Mouse (Mus musculus): ENCODE measurements around the gene Ptar1. TPM values are rescaled to one million over a fixed set of nuclear protein-coding genes. Genes with fewer than 3 reads are reported as not detected.
"Not testable (repeated sequence)": the region's sequence is repeated elsewhere in the genome, so short reads cannot be mapped to it uniquely, and the experiment has no call there.

Gene Ptar1
- polyA plus RNA-seq, 1 experiment from 2014 or later: 15.0 TPM

GRCm38 (mm10) chr19:23664083-23664482 lies 23.1 kb upstream of the Ptar1 start:
- no peak overlapping the region for H3K27ac ChIP-seq (ENCODE audit: low read length)
- no peaks in the 10 kb centered on the region for H3K9me3 ChIP-seq (ENCODE audit: control insufficient read depth, low read depth, low read length)
- ATAC-seq (ENCODE audit: insufficient number of reproducible peaks, insufficient read depth, low FRiP score, low read depth): no peak
- no peak overlapping the region for H3K4me2 ChIP-seq (replicated peaks; ENCODE audit: low read depth, low read length)
- H3K27me3 ChIP-seq (ENCODE audit: control insufficient read depth, insufficient read depth, low read length): no peaks in the 10 kb centered on the region
- WGBS: 88% methylated on average over 7 of the region's 7 CpGs
- no peaks in the 10 kb centered on the region for H3K36me3 ChIP-seq (ENCODE audit: control insufficient read depth, insufficient read depth, low read length)
- H3K9ac ChIP-seq (replicated peaks; ENCODE audit: low read depth, low read length): no peak overlapping the region
- no peak overlapping the region for H3K4me3 ChIP-seq (ENCODE audit: low read depth, low read length)
- no peaks in the 10 kb centered on the region for H3K4me1 ChIP-seq (ENCODE audit: control insufficient read depth, insufficient read depth, low read length)

- H3K4me3 ChIP-seq (ENCODE audit: low read depth, low read length): no peak overlapping the region
- WGBS: 67% methylated on average over 6 of the region's 6 CpGs
Observed at GRCm38 (mm10) chr19:23668142-23668655, 19.0 kb upstream of the Ptar1 start.

GRCm38 (mm10) chr19:23673021-23673420 lies 14.2 kb upstream of the Ptar1 start:
- no peak for ATAC-seq (ENCODE audit: insufficient number of reproducible peaks, insufficient read depth, low FRiP score, low read depth)
- no peaks in the 10 kb centered on the region for H3K27me3 ChIP-seq (ENCODE audit: control insufficient read depth, insufficient read depth, low read length)
- no peak overlapping the region for H3K4me2 ChIP-seq (replicated peaks; ENCODE audit: low read depth, low read length)
- 71% methylated on average over 2 of the region's 2 CpGs for WGBS
- H3K4me1 ChIP-seq (ENCODE audit: control insufficient read depth, insufficient read depth, low read length): no peaks in the 10 kb centered on the region
- no peaks in the 10 kb centered on the region for H3K36me3 ChIP-seq (ENCODE audit: control insufficient read depth, insufficient read depth, low read length)
- no peak overlapping the region for H3K4me3 ChIP-seq (ENCODE audit: low read depth, low read length)
- H3K9me3 ChIP-seq (ENCODE audit: control insufficient read depth, low read depth, low read length): no peaks in the 10 kb centered on the region
- H3K9ac ChIP-seq (replicated peaks; ENCODE audit: low read depth, low read length): no peak overlapping the region
- no peak overlapping the region for H3K27ac ChIP-seq (ENCODE audit: low read length)

More at GRCm38 (mm10) chr19:23668142-23668655, 19.0 kb upstream of the Ptar1 start:
- H3K4me1 ChIP-seq (ENCODE audit: control insufficient read depth, insufficient read depth, low read length): no peaks in the 10 kb centered on the region
- H3K27ac ChIP-seq (ENCODE audit: low read length): no peak overlapping the region
- H3K9me3 ChIP-seq (ENCODE audit: control insufficient read depth, low read depth, low read length): no peaks in the 10 kb centered on the region
- no peak overlapping the region for H3K4me2 ChIP-seq (replicated peaks; ENCODE audit: low read depth, low read length)
- H3K9ac ChIP-seq (replicated peaks; ENCODE audit: low read depth, low read length): no peak overlapping the region
- H3K36me3 ChIP-seq (ENCODE audit: control insufficient read depth, insufficient read depth, low read length): no peaks in the 10 kb centered on the region
- ATAC-seq (ENCODE audit: insufficient number of reproducible peaks, insufficient read depth, low FRiP score, low read depth): no peak
- no peaks in the 10 kb centered on the region for H3K27me3 ChIP-seq (ENCODE audit: control insufficient read depth, insufficient read depth, low read length)

GRCm38 (mm10) chr19:23675656-23676055 lies 11.6 kb upstream of the Ptar1 start:
- H3K27me3 ChIP-seq (ENCODE audit: control insufficient read depth, insufficient read depth, low read length); H3K36me3 ChIP-seq (ENCODE audit: control insufficient read depth, insufficient read depth, low read length); H3K9me3 ChIP-seq (ENCODE audit: control insufficient read depth, low read depth, low read length); H3K4me3 ChIP-seq (ENCODE audit: low read depth, low read length); H3K4me1 ChIP-seq (ENCODE audit: control insufficient read depth, insufficient read depth, low read length); H3K27ac ChIP-seq (ENCODE audit: low read length); H3K4me2 ChIP-seq (replicated peaks; ENCODE audit: low read depth, low read length); H3K9ac ChIP-seq (replicated peaks; ENCODE audit: low read depth, low read length); ATAC-seq (ENCODE audit: insufficient number of reproducible peaks, insufficient read depth, low FRiP score, low read depth): not testable (repeated sequence)
- WGBS: 93% methylated on average over 8 of the region's 8 CpGs

- H3K4me2 ChIP-seq (replicated peaks; ENCODE audit: low read depth, low read length): peak overlapping the region; percentile 59
- no peaks in the 10 kb centered on the region for H3K9me3 ChIP-seq (ENCODE audit: control insufficient read depth, low read depth, low read length)
- H3K4me1 ChIP-seq (ENCODE audit: control insufficient read depth, insufficient read depth, low read length): peaks cover 6% of the 10 kb centered on the region; the same call in 1 of the 2 replicates
- H3K9ac ChIP-seq (replicated peaks; ENCODE audit: low read depth, low read length): peak overlapping the region; percentile 95
- no peaks in the 10 kb centered on the region for H3K27me3 ChIP-seq (ENCODE audit: control insufficient read depth, insufficient read depth, low read length)
- under 1% methylated on average over 14 of the region's 14 CpGs for WGBS
- H3K4me3 ChIP-seq (ENCODE audit: low read depth, low read length): peak overlapping the region; percentile 88
- no peak for ATAC-seq (ENCODE audit: insufficient number of reproducible peaks, insufficient read depth, low FRiP score, low read depth)
- peak overlapping the region; percentile 91 for H3K27ac ChIP-seq (ENCODE audit: low read length)
- no peaks in the 10 kb centered on the region for H3K36me3 ChIP-seq (ENCODE audit: control insufficient read depth, insufficient read depth, low read length)
Observed at GRCm38 (mm10) chr19:23686962-23687295, 300 bp upstream of the Ptar1 start.

- H3K4me2 ChIP-seq (replicated peaks; ENCODE audit: low read depth, low read length): peak overlapping the region; percentile 59
- peaks cover 6% of the 10 kb centered on the region; the same call in 1 of the 2 replicates for H3K4me1 ChIP-seq (ENCODE audit: control insufficient read depth, insufficient read depth, low read length)
- no peaks in the 10 kb centered on the region for H3K36me3 ChIP-seq (ENCODE audit: control insufficient read depth, insufficient read depth, low read length)
- H3K4me3 ChIP-seq (ENCODE audit: low read depth, low read length): peak overlapping the region; percentile 88
- no peaks in the 10 kb centered on the region for H3K27me3 ChIP-seq (ENCODE audit: control insufficient read depth, insufficient read depth, low read length)
- H3K9ac ChIP-seq (replicated peaks; ENCODE audit: low read depth, low read length): peak overlapping the region; percentile 95
- 16% methylated on average over 4 of the region's 4 CpGs for WGBS
- H3K27ac ChIP-seq (ENCODE audit: low read length): no peak overlapping the region
- no peaks in the 10 kb centered on the region for H3K9me3 ChIP-seq (ENCODE audit: control insufficient read depth, low read depth, low read length)
- ATAC-seq (ENCODE audit: insufficient number of reproducible peaks, insufficient read depth, low FRiP score, low read depth): no peak
Observed at GRCm38 (mm10) chr19:23688421-23688946, 1.3 kb downstream of the Ptar1 start.

- Histone ChIP-seq H3K36me3 (ENCODE audit: control insufficient read depth, insufficient read depth, low read length) (peaks cover 20% of the 10 kb centered on the region), H3K9ac (replicated peaks; ENCODE audit: low read depth, low read length) (no peak overlapping the region), H3K27ac (ENCODE audit: low read length) (no peak overlapping the region), H3K4me3 (ENCODE audit: low read depth, low read length) (no peak overlapping the region), H3K27me3 (ENCODE audit: control insufficient read depth, insufficient read depth, low read length) (no peaks in the 10 kb centered on the region), H3K4me2 (replicated peaks; ENCODE audit: low read depth, low read length) (no peak overlapping the region), H3K4me1 (ENCODE audit: control insufficient read depth, insufficient read depth, low read length) (no peaks in the 10 kb centered on the region), H3K9me3 (ENCODE audit: control insufficient read depth, low read depth, low read length) (no peaks in the 10 kb centered on the region)
- no peak for ATAC-seq (ENCODE audit: insufficient number of reproducible peaks, insufficient read depth, low FRiP score, low read depth)
- 66% methylated on average over 4 of the region's 4 CpGs for WGBS
Observed at GRCm38 (mm10) chr19:23694344-23694743, 7.1 kb downstream of the Ptar1 start.

- Histone ChIP-seq H3K27me3 (ENCODE audit: control insufficient read depth, insufficient read depth, low read length) (no peaks in the 10 kb centered on the region), H3K4me1 (ENCODE audit: control insufficient read depth, insufficient read depth, low read length) (no peaks in the 10 kb centered on the region), H3K9me3 (ENCODE audit: control insufficient read depth, low read depth, low read length) (no peaks in the 10 kb centered on the region), H3K4me3 (ENCODE audit: low read depth, low read length) (no peak overlapping the region), H3K4me2 (replicated peaks; ENCODE audit: low read depth, low read length) (no peak overlapping the region), H3K27ac (ENCODE audit: low read length) (no peak overlapping the region), H3K9ac (replicated peaks; ENCODE audit: low read depth, low read length) (no peak overlapping the region), H3K36me3 (ENCODE audit: control insufficient read depth, insufficient read depth, low read length) (peaks cover 26% of the 10 kb centered on the region)
- WGBS: 77% methylated on average over 8 of the region's 8 CpGs
- no peak for ATAC-seq (ENCODE audit: insufficient number of reproducible peaks, insufficient read depth, low FRiP score, low read depth)
Observed at GRCm38 (mm10) chr19:23697861-23698260, 10.6 kb downstream of the Ptar1 start.

GRCm38 (mm10) chr19:23698366-23698765 lies 11.1 kb downstream of the Ptar1 start:
- no peaks in the 10 kb centered on the region for H3K4me1 ChIP-seq (ENCODE audit: control insufficient read depth, insufficient read depth, low read length)
- no peak for ATAC-seq (ENCODE audit: insufficient number of reproducible peaks, insufficient read depth, low FRiP score, low read depth)
- H3K36me3 ChIP-seq (ENCODE audit: control insufficient read depth, insufficient read depth, low read length): peaks cover 27% of the 10 kb centered on the region
- 82% methylated on average over 7 of the region's 7 CpGs for WGBS
- no peak overlapping the region for H3K9ac ChIP-seq (replicated peaks; ENCODE audit: low read depth, low read length)
- H3K4me3 ChIP-seq (ENCODE audit: low read depth, low read length): no peak overlapping the region
- H3K9me3 ChIP-seq (ENCODE audit: control insufficient read depth, low read depth, low read length): no peaks in the 10 kb centered on the region
- no peaks in the 10 kb centered on the region for H3K27me3 ChIP-seq (ENCODE audit: control insufficient read depth, insufficient read depth, low read length)
- no peak overlapping the region for H3K4me2 ChIP-seq (replicated peaks; ENCODE audit: low read depth, low read length)
- H3K27ac ChIP-seq (ENCODE audit: low read length): no peak overlapping the region

Data from stomach, embryonic 14.5 days (tissue).